Mouse (Mus musculus): ENCODE data around the gene Pagr1a. TPM values are rescaled to one million over a fixed set of nuclear protein-coding genes. Genes with fewer than 3 reads are reported as not detected.

Pagr1a gene
- polyA plus RNA-seq, 1 experiment: 31.1 TPM

- TF ChIP-seq GATA1 (IDR thresholded peaks at IDR 0.05; ENCODE audit: low read length): no peak
These were observed 2.8 kb downstream of the Pagr1a start, which contains the start of gene Mvp for GRCm38 (mm10) chr7:127014320-127014719. TSS of gene Mvp (minus strand) at chr7:127014621.

GRCm38 (mm10) chr7:127013385-127013784 is 3.8 kb downstream of the Pagr1a start:
- no peak for TF ChIP-seq GATA1 (IDR thresholded peaks at IDR 0.05; ENCODE audit: low read length)

GRCm38 (mm10) chr7:127012845-127013244 is 4.3 kb downstream of the Pagr1a start:
- TF ChIP-seq GATA1 (IDR thresholded peaks at IDR 0.05; ENCODE audit: low read length): no peak

DNA sequence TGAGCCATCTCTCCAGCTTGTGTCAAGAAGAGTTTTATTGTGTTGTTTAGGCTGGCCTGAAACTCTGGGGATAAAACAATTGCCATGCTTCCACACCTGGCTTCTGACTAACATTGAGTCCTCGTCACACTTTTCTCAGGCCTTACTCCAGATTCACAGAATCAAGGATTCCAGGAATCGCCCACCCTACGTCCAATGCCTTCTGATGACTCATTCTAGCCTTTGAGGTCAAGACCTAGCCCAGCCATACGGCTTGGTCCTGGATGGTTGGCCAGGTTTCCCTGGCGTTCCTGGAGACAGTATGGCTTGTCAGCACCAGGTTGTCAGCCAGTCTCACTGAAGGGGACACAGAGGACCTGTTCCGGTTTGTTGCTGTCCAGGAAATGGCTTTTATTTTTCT is 4.8 kb downstream of the Pagr1a start:
- no peak for TF ChIP-seq GATA1 (IDR thresholded peaks at IDR 0.05; ENCODE audit: low read length)

DNA sequence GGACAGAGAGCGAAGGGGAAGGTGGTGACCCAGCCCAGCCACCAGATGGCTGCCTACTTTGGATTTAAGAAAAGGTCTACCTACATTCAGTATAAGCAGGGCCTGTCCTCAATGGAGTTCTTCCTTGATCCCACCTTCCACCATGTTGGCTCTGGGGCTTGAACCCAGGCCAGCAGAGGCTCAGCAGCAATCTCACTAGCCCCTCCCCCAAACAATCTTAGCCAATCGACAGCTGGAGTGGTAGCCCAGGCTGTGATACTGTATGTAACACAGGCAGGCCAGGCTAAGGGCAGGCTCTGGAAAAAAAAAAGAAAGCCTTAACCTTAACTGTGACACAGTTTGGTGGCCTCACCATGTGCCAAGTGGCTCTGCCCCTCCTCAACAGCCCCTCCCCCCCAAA is 5.4 kb downstream of the Pagr1a start:
- no peak for TF ChIP-seq GATA1 (IDR thresholded peaks at IDR 0.05; ENCODE audit: low read length)

DNA sequence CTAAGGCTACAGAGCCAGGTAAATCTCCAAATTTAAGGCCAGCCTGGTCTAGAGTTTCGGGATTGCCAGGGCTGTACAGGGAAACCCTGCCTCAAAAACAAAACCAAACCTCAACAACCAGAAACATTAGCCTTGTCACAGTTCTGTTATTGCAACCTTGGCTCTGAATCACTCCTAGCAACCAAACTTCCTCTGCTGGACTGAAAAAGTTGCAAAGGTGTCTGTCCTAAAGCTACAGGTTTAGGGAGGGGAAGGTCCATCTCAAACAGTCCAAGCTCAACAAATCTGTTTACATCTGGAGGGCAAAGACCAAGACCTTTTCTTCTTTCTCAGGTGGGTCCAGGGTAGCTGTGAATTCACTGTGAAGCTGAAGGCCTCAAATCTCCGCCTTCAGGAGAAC is 6.1 kb downstream of the Pagr1a start:
- no peak for TF ChIP-seq GATA1 (IDR thresholded peaks at IDR 0.05; ENCODE audit: low read length)

DNA sequence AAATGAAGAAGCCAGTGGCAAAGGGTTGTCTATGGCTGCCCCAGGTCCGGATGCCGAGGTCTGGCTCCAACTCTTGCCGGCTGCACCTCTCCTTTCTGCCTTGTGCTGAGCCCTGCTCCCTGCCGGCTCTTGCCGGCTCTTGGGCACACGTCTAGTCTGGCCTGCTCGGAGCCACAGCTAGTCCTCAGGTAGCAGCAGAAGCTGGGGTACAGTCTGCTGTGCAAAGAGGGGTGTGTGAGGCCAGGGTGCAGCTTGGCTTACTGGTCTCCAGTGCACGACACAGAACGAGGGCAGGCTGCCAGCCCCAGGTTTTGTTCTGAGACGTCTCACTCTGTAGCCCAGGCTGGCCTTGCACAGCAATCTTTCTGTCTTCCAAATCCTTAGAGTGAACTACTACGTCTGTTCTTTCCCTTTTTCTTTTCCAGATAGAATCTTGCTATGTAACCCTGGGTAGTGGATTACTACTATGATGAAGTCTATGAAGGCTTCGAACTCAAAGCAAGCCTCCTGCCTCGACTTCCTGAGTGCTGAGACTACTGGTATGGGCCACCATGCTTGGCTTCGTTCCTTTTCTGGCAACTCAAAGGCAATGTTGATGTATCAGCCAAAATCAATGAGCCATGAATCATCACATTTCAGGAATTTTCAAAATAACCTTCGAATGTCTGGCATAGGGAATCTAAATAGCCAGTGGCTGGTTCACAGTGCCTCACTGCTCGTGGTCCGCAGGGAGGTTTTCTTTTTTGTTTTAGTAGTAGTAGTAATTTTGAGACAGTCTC is 7.7 kb downstream of the Pagr1a start:
- no peak for TF ChIP-seq GATA1 (IDR thresholded peaks at IDR 0.05; ENCODE audit: low read length)

DNA sequence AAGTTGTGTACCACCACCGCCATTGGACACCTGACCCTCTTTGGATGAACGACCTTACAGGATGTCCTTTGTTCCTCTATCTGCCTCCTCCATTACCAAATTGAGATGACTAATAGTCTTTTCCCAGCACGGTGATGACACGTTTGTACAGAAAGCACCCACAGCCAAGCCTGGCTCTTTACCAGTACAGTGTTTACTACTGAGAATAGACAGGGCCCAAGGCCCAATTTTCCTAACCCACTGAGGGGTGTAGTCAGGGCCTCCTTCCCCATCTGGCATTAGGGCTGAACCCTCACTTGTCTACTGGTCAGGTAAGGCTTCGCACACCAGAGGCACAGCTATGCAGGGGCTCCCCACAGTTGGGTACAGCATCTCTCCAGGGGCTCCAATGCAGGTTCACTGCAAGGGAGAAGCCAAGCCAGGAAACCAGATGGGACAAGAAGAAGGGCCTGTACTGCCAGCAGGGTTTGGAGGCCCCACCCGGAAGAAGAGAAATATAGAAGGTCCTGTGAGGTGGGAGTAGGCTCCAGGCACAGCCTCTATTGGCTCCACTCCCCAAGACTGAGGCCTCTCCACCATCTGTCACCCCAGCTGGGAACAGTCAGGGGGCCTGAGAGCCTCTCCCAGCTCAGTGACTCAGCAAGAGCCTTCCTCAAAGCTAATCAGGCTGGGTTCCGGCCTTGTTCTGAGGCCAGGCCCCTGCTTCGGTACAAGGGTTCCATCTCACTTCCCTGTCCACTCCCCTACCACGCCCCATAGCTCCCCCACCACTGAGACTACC is 8.7 kb downstream of the Pagr1a start:
- no peak for TF ChIP-seq GATA1 (IDR thresholded peaks at IDR 0.05; ENCODE audit: low read length)

DNA sequence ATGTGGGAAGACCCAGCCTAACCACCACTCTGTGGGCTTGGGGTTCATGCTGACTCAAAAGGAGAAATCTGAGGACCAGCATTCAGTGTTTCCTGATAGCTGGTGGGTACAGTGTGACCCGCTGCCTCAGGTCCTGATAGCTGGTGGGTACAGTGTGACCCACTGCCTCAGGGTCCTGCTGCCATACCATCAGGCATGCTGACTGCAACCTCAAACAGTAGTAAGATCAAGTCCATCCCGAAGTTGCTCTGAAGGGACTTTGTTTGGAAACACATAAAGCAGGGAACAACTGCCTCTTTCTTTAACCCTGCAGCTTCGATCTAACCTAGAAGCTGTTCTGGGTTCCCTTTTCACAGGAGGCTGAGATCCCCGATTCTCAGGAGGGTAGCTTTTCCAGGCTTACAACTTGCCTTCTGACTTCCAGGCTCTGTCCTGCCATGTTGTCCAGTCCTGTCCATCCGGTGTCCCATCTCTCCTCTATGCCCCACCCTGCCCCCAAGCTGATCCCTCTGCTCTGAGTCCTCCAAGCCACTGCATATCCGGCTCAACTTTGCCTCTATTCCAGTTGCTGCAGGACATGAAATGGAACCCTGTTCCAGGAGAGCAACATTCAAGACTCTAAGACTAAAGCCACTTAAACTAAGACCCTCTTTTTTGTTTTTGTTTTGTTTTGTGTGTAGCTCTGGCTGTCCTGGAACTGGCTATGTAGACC is 9.7 kb downstream of the Pagr1a start:
- no peak for TF ChIP-seq GATA1 (IDR thresholded peaks at IDR 0.05; ENCODE audit: low read length)

DNA sequence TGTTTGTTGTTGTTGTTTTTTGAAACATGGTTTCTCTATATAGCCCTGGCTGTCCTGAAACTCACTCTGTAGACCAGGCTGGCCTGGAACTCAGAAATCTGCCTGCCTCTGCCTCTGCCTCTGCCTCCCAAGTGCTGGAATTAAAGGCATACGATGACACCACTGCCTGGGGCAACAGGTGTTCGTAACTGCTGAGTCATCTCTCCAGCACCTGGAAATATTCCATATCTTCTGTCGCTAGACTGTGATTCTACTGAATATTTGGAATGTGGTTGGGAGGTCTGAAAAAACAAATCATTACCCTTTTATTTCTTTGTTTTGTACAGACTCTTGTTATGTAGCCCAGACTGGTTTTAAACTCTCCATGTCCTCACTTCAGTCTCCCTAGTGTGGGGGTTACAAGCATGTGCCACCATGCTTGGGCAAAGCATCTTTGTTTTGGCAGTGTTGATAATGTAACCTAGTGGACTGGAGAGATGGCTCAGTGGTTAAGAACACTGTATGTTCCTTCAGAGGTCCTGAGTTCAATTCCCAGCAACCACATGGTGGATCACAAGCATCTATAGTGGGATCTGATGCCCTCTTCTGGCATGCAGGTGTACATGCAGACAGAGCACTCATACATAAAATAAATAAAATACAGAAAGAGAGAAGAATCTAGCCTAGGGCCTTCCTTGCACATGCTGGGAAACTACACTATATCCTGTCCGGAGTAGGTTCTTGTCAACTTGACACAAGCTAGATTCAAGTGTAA is 12.9 kb downstream of the Pagr1a start:
- TF ChIP-seq GATA1 (IDR thresholded peaks at IDR 0.05; ENCODE audit: low read length): no peak

DNA sequence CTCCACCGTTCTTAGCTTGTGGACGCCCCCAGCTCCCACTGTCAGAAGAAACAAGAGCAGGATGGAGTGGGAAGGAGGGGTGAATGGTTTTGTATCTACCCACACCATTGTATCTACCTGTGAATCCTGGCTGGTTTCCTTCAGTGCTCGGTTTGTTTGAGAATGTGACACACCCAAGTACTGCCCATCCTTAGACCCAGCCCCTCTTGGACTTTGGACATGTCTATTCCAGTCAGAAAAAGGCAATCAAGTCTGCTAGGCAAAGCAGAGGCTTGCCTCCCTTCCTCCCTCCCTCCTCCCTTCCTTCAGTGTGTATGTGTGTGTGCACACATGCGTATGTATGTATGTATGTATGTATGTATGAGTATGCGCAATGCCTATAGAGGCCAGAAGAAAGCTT is 13.5 kb downstream of the Pagr1a start:
- no peak for TF ChIP-seq GATA1 (IDR thresholded peaks at IDR 0.05; ENCODE audit: low read length)

GRCm38 (mm10) chr7:126999568-126999967 is 17.6 kb downstream of the Pagr1a start:
- TF ChIP-seq GATA1 (IDR thresholded peaks at IDR 0.05; ENCODE audit: low read length): no peak

DNA sequence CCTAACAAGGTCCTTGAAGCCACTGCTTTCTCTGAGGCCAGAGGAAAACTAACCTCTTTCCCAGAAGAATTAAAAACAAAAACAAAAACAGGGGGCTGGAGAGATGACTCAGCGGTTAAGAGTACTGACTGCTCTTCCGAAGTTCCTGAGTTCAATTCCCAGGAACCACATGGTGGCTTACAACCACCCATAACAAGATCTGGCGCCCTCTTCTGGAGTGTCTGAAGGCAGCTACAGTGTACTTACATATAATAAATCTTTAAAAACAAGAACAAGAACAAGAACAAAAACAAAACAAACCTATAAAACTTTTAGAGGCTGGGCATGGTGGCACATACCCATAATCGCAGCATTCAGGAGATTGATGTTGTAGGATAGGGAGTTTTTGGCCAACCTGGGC is 20.7 kb downstream of the Pagr1a start:
- TF ChIP-seq GATA1 (IDR thresholded peaks at IDR 0.05; ENCODE audit: low read length): no peak

DNA sequence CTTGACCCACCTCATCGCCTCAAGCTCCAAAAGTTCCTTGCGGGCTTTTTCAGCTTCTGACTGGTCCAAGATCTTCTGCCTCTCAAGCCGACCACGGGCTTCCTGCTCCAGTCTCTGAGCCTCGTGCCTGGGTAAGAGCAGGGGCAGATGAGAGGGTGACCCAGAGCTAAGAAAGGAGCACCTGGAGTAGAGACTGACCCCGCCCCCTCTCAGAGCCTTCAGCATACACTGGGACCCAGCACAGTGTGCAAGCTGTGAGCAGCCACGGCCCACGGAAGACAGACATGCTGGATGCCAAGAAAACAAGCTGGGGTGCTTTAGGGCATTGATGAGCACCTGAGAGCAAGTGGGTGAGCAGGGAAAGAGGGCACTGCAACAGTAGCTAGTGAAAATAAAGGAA is 28.3 kb downstream of the Pagr1a start:
- no peak for TF ChIP-seq GATA1 (IDR thresholded peaks at IDR 0.05; ENCODE audit: low read length)

GRCm38 (mm10) chr7:126986319-126986718 is 30.8 kb downstream of the Pagr1a start:
- TF ChIP-seq GATA1 (IDR thresholded peaks at IDR 0.05; ENCODE audit: low read length): no peak
